Mouse (Mus musculus) midbrain, embryonic 11.5 days (tissue): ENCODE results near the gene Limd1. TPM values are rescaled to one million over a fixed set of nuclear protein-coding genes. Genes with fewer than 3 reads are reported as not detected.

Source experiments
- ATAC-seq: fragments of 200-750 bp; cut with Nextera tagmentation; 2 replicates; pipeline ENCODE4 v1.8.0; 2017; ENCODE audit warnings: moderate TSS enrichment, moderate library complexity; ENCODE audit not compliant: low FRiP score
- DNase-seq: peaks from one replicate; pipeline ENCODE4 v3.0.0; 2015; ENCODE audit warnings: low spot score; ENCODE audit errors: missing footprints
- H3K27ac ChIP-seq: fragments of 300-500 bp; sonication (generic); 2 replicates; pipeline ENCODE4 v1.5.1; 2014; ENCODE audit warnings: low read depth, low read length
- H3K27me3 ChIP-seq: fragments of 300-500 bp; sonication (generic); 2 replicates; pipeline ENCODE4 v1.6.1; 2014; ENCODE audit warnings: mild to moderate bottlenecking, low read length, moderate library complexity, mixed read lengths; ENCODE audit not compliant: control insufficient read depth, insufficient read depth
- H3K36me3 ChIP-seq: fragments of 300-500 bp; sonication (generic); 2 replicates; pipeline ENCODE4 v1.6.1; 2014; ENCODE audit warnings: mild to moderate bottlenecking, low read length, moderate library complexity, mixed read lengths; ENCODE audit not compliant: control insufficient read depth, insufficient read depth
- H3K4me1 ChIP-seq: fragments of 300-500 bp; sonication (generic); 2 replicates; pipeline ENCODE4 v1.6.1; 2014; ENCODE audit warnings: low read length; ENCODE audit not compliant: control insufficient read depth, insufficient read depth
- H3K4me2 ChIP-seq: fragments of 300-500 bp; sonication (generic); 2 replicates; pipeline ENCODE4 v1.6.1; 2014; ENCODE audit warnings: mild to moderate bottlenecking, moderate library complexity
- H3K4me3 ChIP-seq: fragments of 300-500 bp; sonication (generic); 2 replicates; pipeline ENCODE4 v1.5.1; 2014; ENCODE audit warnings: low read depth, low read length
- H3K9ac ChIP-seq: fragments of 300-500 bp; sonication (generic); 2 replicates; pipeline ENCODE4 v1.6.1; 2014; ENCODE audit warnings: low read length
- H3K9me3 ChIP-seq: fragments of 300-500 bp; sonication (generic); 2 replicates; pipeline ENCODE4 v1.6.1; 2016; ENCODE audit warnings: low read length; ENCODE audit not compliant: control insufficient read depth
- WGBS: fragments of 180-500 bp; shearing (Covaris S2); extraction: QIAGEN DNeasy Blood & Tissue Kit; methylation state at CpG from one replicate; pipeline ENCODE4 v1.1.7; 2014; 5-methylcytosine and 5-hydroxymethylcytosine counted together
- polyA plus RNA-seq: library from polyadenylated mRNA; unstranded; fragments of >200 nt; fragmentation: Nextera tagmentation; extraction: Ambion mirVana; gene quantifications from 2 replicates; pipeline ENCODE4 v1.2.1, GENCODE M21; 2014

Gene Limd1
- polyA plus RNA-seq, 1 experiment from 2014 or later, result 46.4 TPM

DNA sequence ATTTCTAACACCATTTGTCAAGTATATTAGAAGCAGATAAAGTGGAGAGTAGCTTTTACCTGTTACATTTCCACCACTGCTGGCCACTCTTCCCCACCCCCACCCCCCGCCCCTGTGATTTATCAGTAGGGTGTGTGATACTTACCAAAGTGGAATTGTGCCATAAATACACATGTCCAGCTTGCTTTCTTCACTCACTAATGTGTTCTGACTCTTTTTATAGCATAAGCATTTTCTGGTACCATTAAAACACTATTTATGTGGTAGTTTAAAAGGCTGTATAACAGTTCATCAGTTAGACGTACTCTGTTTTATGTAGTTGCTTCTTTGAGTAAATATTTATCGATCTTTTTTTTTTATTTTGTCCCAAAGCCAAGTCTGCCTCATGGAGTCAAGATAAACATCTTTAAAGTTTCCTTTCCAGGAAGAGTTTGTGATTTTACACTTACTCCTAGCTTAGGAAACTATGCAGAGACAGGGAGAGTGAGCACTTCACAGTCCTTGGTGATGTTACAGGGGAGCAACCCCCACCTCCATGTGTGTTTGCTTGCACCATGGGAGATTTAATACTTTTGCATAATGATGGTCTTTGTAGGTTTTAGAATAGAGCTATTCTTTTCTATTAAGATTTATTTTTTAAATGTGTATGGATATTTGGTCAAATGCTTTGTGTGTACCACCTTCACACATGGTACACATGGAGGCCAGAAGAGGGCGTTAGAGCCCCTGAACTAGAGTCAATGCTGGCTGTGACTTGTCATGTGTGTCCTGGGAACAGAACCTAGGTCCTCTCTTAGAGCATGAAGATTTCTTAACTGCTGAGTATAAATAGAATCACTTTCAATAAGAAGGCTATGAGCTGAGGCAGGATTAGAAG, 28.0 kb downstream of the Limd1 start:
- Histone ChIP-seq H3K4me2 (no peak overlapping the region), H3K27ac (no peak overlapping the region), H3K27me3 (no peaks in the 10 kb centered on the region), H3K36me3 (peaks cover 6% of the 10 kb centered on the region), H3K9me3 (no peaks in the 10 kb centered on the region), H3K4me3 (no peak overlapping the region), H3K9ac (no peak overlapping the region), H3K4me1 (no peaks in the 10 kb centered on the region)
- DNase-seq (no peak), ATAC-seq (no peak)
- WGBS, result 82% methylated on average over 4 of the region's 4 CpGs

DNA sequence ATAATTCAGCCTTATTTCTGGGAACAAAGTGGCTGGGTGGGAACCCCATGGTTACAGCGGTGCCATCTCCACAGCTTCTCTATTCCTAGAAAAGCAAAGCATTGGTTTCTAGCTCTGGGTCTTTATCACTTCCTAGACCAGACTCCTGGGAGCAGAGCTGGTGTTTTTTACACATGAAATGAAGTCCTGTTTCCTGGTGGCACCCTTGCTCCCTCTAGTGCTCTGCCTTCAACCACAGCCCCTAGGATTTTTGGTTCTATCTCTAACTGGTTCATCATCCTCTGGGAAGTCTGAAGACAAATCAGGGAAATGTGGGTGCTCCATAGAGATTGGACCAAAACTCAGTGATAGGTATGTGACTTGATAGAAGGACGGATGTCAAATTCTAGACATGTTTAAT, 28.9 kb downstream of the Limd1 start:
- no peak for DNase-seq
- no peak overlapping the region for H3K4me3 ChIP-seq
- no peak overlapping the region for H3K27ac ChIP-seq
- WGBS, result 88% methylated on average over 2 of the region's 2 CpGs
- no peaks in the 10 kb centered on the region for H3K27me3 ChIP-seq
- H3K36me3 ChIP-seq, result peaks cover 6% of the 10 kb centered on the region
- no peak overlapping the region for H3K9ac ChIP-seq
- H3K9me3 ChIP-seq, result no peaks in the 10 kb centered on the region
- H3K4me2 ChIP-seq, result no peak overlapping the region
- no peaks in the 10 kb centered on the region for H3K4me1 ChIP-seq
- ATAC-seq, result no peak

DNA sequence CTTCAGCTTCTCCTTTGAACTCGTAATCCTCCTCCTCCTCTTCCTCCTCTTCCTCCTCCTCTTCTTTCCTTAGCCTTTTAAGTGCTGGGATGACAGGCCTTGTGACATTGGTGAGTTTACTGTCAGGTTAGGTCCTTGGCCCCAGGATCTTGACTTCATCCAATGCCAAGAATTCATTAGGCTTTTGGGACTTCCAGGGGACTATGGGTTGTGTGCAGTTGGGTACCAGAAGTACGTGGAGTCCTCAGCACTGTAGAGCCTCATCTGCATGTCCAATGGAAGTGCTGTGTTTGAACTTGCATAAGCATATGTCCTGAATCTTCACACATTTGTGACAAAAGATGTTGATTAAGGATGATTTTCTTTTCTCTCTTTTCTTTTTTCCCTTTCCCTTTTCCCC, 30.5 kb downstream of the Limd1 start:
- 94% methylated on average over 2 of the region's 2 CpGs for WGBS
- no peaks in the 10 kb centered on the region for H3K9me3 ChIP-seq
- no peaks in the 10 kb centered on the region for H3K4me1 ChIP-seq
- no peak overlapping the region for H3K9ac ChIP-seq
- peaks cover 6% of the 10 kb centered on the region for H3K36me3 ChIP-seq
- H3K27me3 ChIP-seq, result no peaks in the 10 kb centered on the region
- H3K4me2 ChIP-seq, result no peak overlapping the region
- H3K27ac ChIP-seq, result no peak overlapping the region
- no peak overlapping the region for H3K4me3 ChIP-seq
- DNase-seq (no peak), ATAC-seq (no peak)

DNA sequence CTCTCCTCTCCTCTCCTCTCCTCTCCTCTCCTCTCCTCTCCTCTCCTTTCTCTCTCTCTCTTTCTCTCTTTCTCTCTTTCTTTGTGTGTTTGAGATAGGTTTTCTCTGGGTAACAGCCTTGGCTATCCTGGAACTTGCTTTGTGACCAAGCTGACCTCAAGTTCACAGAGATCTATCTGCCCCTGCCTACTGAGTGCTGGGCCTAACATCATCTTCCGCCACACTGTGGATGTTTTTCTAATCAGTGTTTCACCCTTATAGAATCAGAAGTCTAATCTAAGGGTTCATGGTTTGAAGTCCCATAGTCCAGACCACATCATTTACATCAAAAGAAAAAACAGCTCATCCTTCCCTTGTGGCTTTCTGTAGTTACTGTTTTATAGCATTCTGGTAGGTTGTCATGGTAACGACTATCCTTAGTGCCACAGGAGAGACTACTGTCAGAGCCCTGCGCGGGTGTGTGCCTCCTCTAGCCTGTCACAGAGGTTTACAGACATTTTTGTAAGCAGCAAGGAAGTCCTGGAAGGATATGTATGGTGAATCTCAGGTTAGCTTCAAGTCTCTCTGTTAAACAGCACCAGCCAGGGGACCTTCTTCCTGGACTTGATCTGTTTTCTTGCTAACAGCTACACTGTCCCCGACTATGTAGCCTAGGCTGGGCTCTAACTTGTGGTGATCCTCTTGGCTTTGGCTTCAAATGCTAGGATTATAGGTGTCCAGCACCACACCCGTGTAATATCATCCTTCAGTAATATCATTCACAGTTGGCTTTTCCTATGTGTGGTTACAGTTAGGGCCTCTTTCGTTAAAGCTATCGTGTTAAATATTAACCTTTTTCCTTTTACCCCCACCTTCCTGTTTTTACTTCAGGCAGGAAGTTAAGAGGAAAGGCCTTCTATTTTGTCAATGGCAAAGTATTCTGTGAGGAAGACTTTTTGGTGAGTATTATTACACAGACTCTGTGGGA, 31.4 kb downstream of the Limd1 start:
- Histone ChIP-seq H3K36me3 (peaks cover 6% of the 10 kb centered on the region), H3K9me3 (no peaks in the 10 kb centered on the region), H3K4me2 (no peak overlapping the region), H3K27ac (no peak overlapping the region), H3K4me3 (no peak overlapping the region), H3K4me1 (no peaks in the 10 kb centered on the region), H3K27me3 (no peaks in the 10 kb centered on the region), H3K9ac (no peak overlapping the region)
- no peak for DNase-seq
- no peak for ATAC-seq
- 85% methylated on average over 8 of the region's 8 CpGs for WGBS

DNA sequence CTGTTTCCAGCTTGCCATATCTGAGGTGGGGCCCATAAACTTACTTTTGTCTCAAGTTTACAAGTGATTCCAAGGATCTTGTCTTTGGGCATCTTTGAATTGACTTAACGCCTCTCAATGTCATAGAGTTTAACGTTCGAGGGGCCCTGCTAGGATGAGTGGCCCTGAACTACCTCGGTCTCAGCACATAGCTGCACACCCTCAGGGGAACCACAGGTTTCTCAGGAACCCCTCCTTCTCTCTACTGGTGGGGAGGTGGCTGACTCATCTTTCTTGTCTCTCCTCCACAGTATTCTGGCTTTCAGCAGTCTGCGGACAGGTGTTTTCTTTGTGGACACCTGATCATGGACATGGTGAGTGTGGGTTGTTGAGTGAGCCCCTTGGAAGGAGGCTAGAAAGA, 32.4 kb downstream of the Limd1 start:
- DNase-seq (no peak), ATAC-seq (no peak)
- Histone ChIP-seq H3K9me3 (no peaks in the 10 kb centered on the region), H3K27me3 (no peaks in the 10 kb centered on the region), H3K9ac (no peak overlapping the region), H3K27ac (no peak overlapping the region), H3K36me3 (peaks cover 6% of the 10 kb centered on the region), H3K4me1 (no peaks in the 10 kb centered on the region), H3K4me2 (no peak overlapping the region), H3K4me3 (no peak overlapping the region)
- WGBS, result 96% methylated on average over 5 of the region's 5 CpGs

DNA sequence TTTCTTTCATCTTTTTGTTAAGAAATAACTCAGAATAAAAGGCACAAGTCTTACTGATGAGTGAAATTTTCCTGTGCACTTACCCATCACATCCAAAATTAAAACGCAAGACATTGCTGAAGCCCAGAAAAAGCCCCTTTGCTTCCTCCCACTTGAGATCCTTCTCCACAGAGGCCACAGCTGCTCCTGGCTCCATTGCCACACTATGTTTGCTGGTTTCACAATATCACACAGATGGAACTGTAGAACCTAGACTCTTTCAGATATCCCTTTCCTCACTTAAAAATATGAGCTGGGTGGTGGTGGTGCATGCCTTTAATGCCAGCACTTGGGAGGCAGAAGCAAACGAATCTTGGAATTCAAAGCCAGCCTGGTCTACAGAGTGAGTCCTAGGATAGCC, 34.0 kb downstream of the Limd1 start:
- Histone ChIP-seq H3K4me3 (no peak overlapping the region), H3K36me3 (peaks cover 6% of the 10 kb centered on the region), H3K4me2 (no peak overlapping the region), H3K9me3 (no peaks in the 10 kb centered on the region), H3K27me3 (no peaks in the 10 kb centered on the region), H3K27ac (no peak overlapping the region), H3K4me1 (no peaks in the 10 kb centered on the region), H3K9ac (no peak overlapping the region)
- ATAC-seq, result no peak
- WGBS, result 93% methylated on average over 2 of the region's 2 CpGs
- no peak for DNase-seq

DNA sequence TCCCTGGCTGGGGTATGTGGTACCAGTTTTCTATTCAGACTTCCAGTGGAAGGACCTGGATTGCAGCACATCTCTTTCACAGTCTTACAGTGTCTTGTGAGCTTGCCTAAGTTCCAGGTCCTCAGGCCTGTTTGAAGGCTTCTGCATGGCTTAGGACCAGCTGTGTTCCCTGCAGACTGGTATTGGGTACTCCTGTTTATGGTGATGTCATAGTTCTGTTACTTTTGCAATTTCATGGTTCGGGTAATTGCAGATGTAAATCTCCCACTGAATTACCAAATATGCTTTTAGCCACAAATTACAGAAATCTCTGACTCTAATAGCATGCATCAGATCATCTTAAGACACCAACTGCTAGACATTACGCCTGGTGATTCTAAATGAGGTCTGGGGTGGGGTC, 36.6 kb downstream of the Limd1 start:
- peaks cover 8% of the 10 kb centered on the region for H3K36me3 ChIP-seq
- no peaks in the 10 kb centered on the region for H3K4me1 ChIP-seq
- H3K9ac ChIP-seq, result no peak overlapping the region
- no peak for ATAC-seq
- DNase-seq, result no peak
- H3K9me3 ChIP-seq, result no peaks in the 10 kb centered on the region
- H3K27me3 ChIP-seq, result no peaks in the 10 kb centered on the region
- no peak overlapping the region for H3K27ac ChIP-seq
- no peak overlapping the region for H3K4me3 ChIP-seq
- H3K4me2 ChIP-seq, result no peak overlapping the region
- 91% methylated on average over 2 of the region's 2 CpGs for WGBS

DNA sequence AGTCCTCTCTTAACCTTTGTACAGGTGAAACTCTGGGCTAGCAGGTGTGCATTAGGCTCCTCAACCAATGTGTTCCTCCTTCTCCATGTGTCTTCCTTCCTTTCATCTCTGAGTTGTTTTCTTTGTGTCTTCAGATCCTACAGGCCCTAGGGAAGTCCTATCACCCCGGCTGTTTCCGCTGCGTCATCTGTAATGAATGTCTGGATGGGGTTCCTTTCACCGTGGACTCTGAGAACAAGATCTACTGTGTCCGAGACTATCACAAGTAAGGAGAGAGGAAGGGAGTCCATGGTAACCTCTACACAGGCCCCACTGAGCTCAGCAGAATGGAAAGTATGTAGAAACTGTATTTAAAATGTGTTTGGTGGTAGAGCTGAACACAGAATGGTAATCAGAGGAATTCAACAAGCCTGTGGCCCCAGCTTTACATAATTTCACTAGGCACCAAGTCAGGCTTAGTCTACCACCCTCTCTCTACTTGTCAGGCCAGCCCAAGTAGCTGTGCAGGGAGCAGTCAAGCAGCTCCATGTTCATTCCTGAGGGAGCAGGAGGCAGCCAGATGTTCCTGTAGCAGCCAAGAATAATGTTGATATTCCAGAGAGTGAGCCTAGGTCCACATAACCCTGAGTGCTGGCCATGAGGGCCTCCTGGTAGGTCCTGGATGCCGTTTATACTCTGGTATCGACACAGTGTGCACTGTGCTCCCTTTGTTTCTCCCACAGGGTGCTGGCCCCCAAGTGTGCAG, 38.3 kb downstream of the Limd1 start:
- WGBS, result 95% methylated on average over 7 of the region's 7 CpGs
- DNase-seq (no peak), ATAC-seq (no peak)
- no peak overlapping the region for H3K4me2 ChIP-seq
- no peaks in the 10 kb centered on the region for H3K9me3 ChIP-seq
- H3K27ac ChIP-seq, result no peak overlapping the region
- peaks cover 2% of the 10 kb centered on the region; the same call in 1 of the 2 replicates for H3K36me3 ChIP-seq
- H3K4me3 ChIP-seq, result no peak overlapping the region
- H3K9ac ChIP-seq, result no peak overlapping the region
- H3K27me3 ChIP-seq, result no peaks in the 10 kb centered on the region
- H3K4me1 ChIP-seq, result no peaks in the 10 kb centered on the region
